Mouse (Mus musculus) thymus, postnatal 25 days (tissue): ENCODE data around the gene Txndc16.

Experiments used
- DNase-seq: peaks from one replicate; pipeline ENCODE4 v3.0.0; 2022

Gene Txndc16

GRCm38 (mm10) chr14:45220090-45220956, at the start of gene Txndc16:
Txndc16 (minus strand) TSS chr14:45220328.
- peak; percentile 65 for DNase-seq

- no peak for DNase-seq
Measured at GRCm38 (mm10) chr14:45263831-45264592, 43.9 kb upstream of the Txndc16 start.

- DNase-seq, result no peak
Measured at GRCm38 (mm10) chr14:45251548-45252076, 31.5 kb upstream of the Txndc16 start.

- peak; percentile 8 for DNase-seq
Measured at GRCm38 (mm10) chr14:45241613-45242012, 21.5 kb upstream of the Txndc16 start.

GRCm38 (mm10) chr14:45239042-45239441, 18.9 kb upstream of the Txndc16 start:
- no peak for DNase-seq

GRCm38 (mm10) chr14:45220957-45221630, 966 bp upstream of the Txndc16 start:
- no peak for DNase-seq

- peak; percentile 98 for DNase-seq
Measured at GRCm38 (mm10) chr14:45219281-45220089, 643 bp downstream of the Txndc16 start, which contains the start of gene Gpr137c. Gpr137c (plus strand) TSS chr14:45219717.

GRCm38 (mm10) chr14:45217693-45218092, 2.4 kb downstream of the Txndc16 start:
- no peak for DNase-seq

- no peak for DNase-seq
Measured at GRCm38 (mm10) chr14:45216711-45217340, 3.3 kb downstream of the Txndc16 start.

- no peak for DNase-seq
Measured at GRCm38 (mm10) chr14:45211431-45211830, 8.7 kb downstream of the Txndc16 start.

GRCm38 (mm10) chr14:45210683-45211082, 9.4 kb downstream of the Txndc16 start:
- no peak for DNase-seq

- DNase-seq, result no peak
Measured at GRCm38 (mm10) chr14:45200607-45201006, 19.5 kb downstream of the Txndc16 start.

GRCm38 (mm10) chr14:45190999-45191398, 29.1 kb downstream of the Txndc16 start:
- no peak for DNase-seq

- DNase-seq, result no peak
Measured at GRCm38 (mm10) chr14:45181611-45182010, 38.5 kb downstream of the Txndc16 start.

GRCm38 (mm10) chr14:45179606-45180005, 40.5 kb downstream of the Txndc16 start:
- DNase-seq, result no peak

GRCm38 (mm10) chr14:45179186-45179585, 40.9 kb downstream of the Txndc16 start:
- no peak for DNase-seq

- no peak for DNase-seq
Measured at GRCm38 (mm10) chr14:45175012-45175740, 45.0 kb downstream of the Txndc16 start.

- no peak for DNase-seq
Measured at GRCm38 (mm10) chr14:45172260-45172659, 47.9 kb downstream of the Txndc16 start.

GRCm38 (mm10) chr14:45167366-45167765, 52.8 kb downstream of the Txndc16 start:
- no peak for DNase-seq

GRCm38 (mm10) chr14:45155511-45156173, 64.5 kb downstream of the Txndc16 start:
- DNase-seq, result peak; percentile 53
